Mouse (Mus musculus) megakaryocyte, embryonic 14.5 days (primary cell): ENCODE results near the gene Bola2.

Experiments
- FLI1 ChIP-seq: IDR thresholded peaks from 2 replicates; pipeline ENCODE4 v1.6.1; 2012; ENCODE audit warnings: low read length, inconsistent platforms, mixed read lengths
- GATA1 ChIP-seq: IDR thresholded peaks from 3 replicates; pipeline ENCODE4 v1.6.1; 2012; ENCODE audit warnings: mixed read lengths, low read length, inconsistent platforms, borderline replicate concordance

DNA sequence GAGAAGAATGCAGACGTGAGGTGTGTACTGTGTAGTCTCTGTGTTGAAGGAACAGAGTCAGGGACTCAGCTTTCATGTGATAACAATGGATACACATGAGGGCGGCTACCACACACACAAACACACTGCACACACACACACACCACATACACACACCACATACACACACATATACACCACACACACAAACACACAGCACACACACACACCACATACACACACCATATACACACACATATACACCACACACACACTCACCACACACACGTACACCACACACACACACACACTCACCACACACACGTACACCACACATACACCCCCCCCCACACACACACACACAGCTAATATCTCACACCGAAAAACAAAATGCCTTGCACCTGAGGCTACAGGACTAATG, 46.3 kb downstream of the Bola2 start:
- TF ChIP-seq GATA1, result no peak
- TF ChIP-seq FLI1, result no peak
